Mouse (Mus musculus) forebrain, embryonic 11.5 days (tissue): Measurements from ENCODE around the gene Kcnh1. TPM values are rescaled to one million over a fixed set of nuclear protein-coding genes. Genes with fewer than 3 reads are reported as not detected.

Experiments used
- ATAC-seq: fragments of 200-750 bp; cut with Nextera tagmentation; replicated peaks from 2 replicates; pipeline ENCODE4 v1.8.0; 2017; ENCODE audit warnings: moderate TSS enrichment; ENCODE audit not compliant: low FRiP score
- DNase-seq: peaks from one replicate; pipeline ENCODE4 v3.0.0-alpha.2; 2017; ENCODE audit warnings: low spot score
- H3K27ac ChIP-seq: fragments of 300-500 bp; sonication (generic); 2 replicates; pipeline ENCODE4 v1.5.1; 2014; ENCODE audit warnings: low read depth, low read length
- H3K27me3 ChIP-seq: fragments of 300-500 bp; sonication (generic); 2 replicates; pipeline ENCODE4 v1.6.1; 2014; ENCODE audit warnings: mild to moderate bottlenecking, low read length, mixed read lengths; ENCODE audit not compliant: control insufficient read depth, insufficient read depth
- H3K36me3 ChIP-seq: fragments of 300-500 bp; sonication (generic); 2 replicates; pipeline ENCODE4 v1.6.1; 2014; ENCODE audit warnings: mild to moderate bottlenecking, low read length, moderate library complexity, mixed read lengths; ENCODE audit not compliant: control insufficient read depth, insufficient read depth
- H3K4me1 ChIP-seq: fragments of 300-500 bp; sonication (generic); replicated peaks from 2 replicates; pipeline ENCODE4 v1.6.1; 2014; ENCODE audit warnings: low read length, mixed read lengths; ENCODE audit not compliant: control insufficient read depth, insufficient read depth
- H3K4me2 ChIP-seq: fragments of 300-500 bp; sonication (generic); 2 replicates; pipeline ENCODE4 v1.6.1; 2014; ENCODE audit warnings: low read depth, mild to moderate bottlenecking, low read length, moderate library complexity, mixed read lengths; ENCODE audit not compliant: severe bottlenecking
- H3K4me3 ChIP-seq: fragments of 300-500 bp; sonication (generic); 2 replicates; pipeline ENCODE4 v1.5.1; 2014; ENCODE audit warnings: low read depth, low read length
- H3K9ac ChIP-seq: fragments of 300-500 bp; sonication (generic); 2 replicates; pipeline ENCODE4 v1.6.1; 2014; ENCODE audit warnings: low read length
- H3K9me3 ChIP-seq: fragments of 300-500 bp; sonication (generic); 2 replicates; pipeline ENCODE4 v1.6.1; 2016; ENCODE audit warnings: low read length, mixed read lengths; ENCODE audit not compliant: control insufficient read depth
- WGBS: fragments of 180-500 bp; shearing (Covaris S2); extraction: QIAGEN DNeasy Blood & Tissue Kit; methylation state at CpG from one replicate; pipeline ENCODE4 v1.1.7; 2014; 5-methylcytosine and 5-hydroxymethylcytosine counted together
- polyA plus RNA-seq: library from polyadenylated mRNA; unstranded; fragments of >200 nt; fragmentation: Nextera tagmentation; extraction: Ambion mirVana; gene quantifications from 2 replicates; pipeline ENCODE4 v1.2.1, GENCODE M21; 2014

Kcnh1 gene
- polyA plus RNA-seq, 1 experiment from 2014 or later = 0.35 TPM

DNA sequence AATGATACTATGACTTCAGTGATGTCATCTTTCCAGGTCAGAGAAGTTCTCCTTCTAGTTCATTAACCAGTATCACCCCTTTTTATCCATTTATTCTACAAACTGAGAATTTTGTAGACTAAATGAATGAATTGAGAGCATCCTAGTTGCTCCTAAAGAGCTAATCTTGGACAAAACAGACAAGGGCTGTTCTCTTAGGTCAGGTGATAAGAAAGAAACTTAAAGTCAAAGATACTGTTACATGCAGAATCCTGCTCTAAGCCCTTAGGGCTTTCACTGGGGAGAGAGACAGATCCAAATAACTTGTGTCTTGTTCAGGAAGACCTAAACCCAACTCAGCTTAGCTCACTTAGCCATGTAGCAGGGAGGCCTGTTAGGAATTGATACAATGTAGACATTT lies 312.3 kb downstream of the Kcnh1 start:
- H3K4me2 ChIP-seq = no peak overlapping the region
- no peak for DNase-seq
- no peak for ATAC-seq
- no peaks in the 10 kb centered on the region for H3K36me3 ChIP-seq
- H3K27me3 ChIP-seq = no peaks in the 10 kb centered on the region
- no peaks in the 10 kb centered on the region for H3K4me1 ChIP-seq
- H3K9me3 ChIP-seq = no peaks in the 10 kb centered on the region
- H3K27ac ChIP-seq = no peak overlapping the region
- no peak overlapping the region for H3K9ac ChIP-seq
- no peak overlapping the region for H3K4me3 ChIP-seq

GRCm38 (mm10) chr1:192503651-192504050 lies 313.1 kb downstream of the Kcnh1 start:
- WGBS = 85% methylated on average over 4 of the region's 4 CpGs
- Histone ChIP-seq H3K4me1 (no peaks in the 10 kb centered on the region), H3K9ac (no peak overlapping the region), H3K36me3 (no peaks in the 10 kb centered on the region), H3K9me3 (no peaks in the 10 kb centered on the region), H3K27me3 (no peaks in the 10 kb centered on the region), H3K27ac (no peak overlapping the region), H3K4me3 (no peak overlapping the region), H3K4me2 (no peak overlapping the region)
- ATAC-seq (no peak), DNase-seq (no peak)

DNA sequence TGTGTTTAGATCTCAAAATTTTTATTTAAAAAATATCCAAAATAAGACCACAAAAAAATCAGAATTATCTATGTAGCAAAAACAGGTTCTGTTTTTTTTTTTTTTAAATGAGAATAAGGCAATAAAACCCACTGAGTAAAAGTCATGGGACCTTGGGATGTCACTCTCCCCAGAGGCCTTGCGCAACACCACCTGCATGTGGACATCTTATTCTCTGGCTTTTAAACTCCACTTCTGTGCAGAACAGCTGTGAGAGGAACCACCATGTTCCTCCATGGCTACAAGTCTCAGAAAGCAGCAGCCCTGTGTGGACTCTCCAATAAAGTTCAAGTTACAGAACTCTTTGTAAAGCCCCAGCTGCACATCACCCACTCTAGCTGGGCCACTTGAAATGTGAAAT lies 322.2 kb downstream of the Kcnh1 start:
- no peaks in the 10 kb centered on the region for H3K36me3 ChIP-seq
- no peak overlapping the region for H3K4me2 ChIP-seq
- H3K9me3 ChIP-seq = no peaks in the 10 kb centered on the region
- no peak overlapping the region for H3K4me3 ChIP-seq
- no peaks in the 10 kb centered on the region for H3K4me1 ChIP-seq
- H3K9ac ChIP-seq = no peak overlapping the region
- H3K27me3 ChIP-seq = no peaks in the 10 kb centered on the region
- ATAC-seq = no peak
- DNase-seq = no peak
- WGBS = 100% methylated on average over 1 of the region's 1 CpGs
- no peak overlapping the region for H3K27ac ChIP-seq

DNA sequence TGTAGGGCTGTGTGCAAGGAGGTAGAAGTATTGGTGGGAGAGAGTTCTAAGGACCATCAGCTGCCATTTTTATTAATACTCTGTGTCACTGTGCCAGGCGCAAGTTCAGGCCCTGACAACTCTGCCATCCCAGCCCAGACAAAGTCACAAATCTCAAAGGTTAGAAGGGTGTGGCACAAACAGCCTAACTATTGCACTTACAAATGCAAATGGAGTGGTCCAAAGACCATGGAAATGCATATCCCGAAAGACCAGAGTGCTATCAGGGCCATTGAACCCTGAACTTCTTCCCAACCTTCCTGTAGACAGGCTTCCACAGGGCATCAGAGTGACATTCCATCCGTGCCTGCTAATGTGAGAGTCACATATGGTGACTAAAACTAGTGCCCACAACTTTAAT lies 324.8 kb downstream of the Kcnh1 start:
- Histone ChIP-seq H3K27ac (no peak overlapping the region), H3K36me3 (no peaks in the 10 kb centered on the region), H3K9me3 (no peaks in the 10 kb centered on the region), H3K9ac (no peak overlapping the region), H3K4me1 (no peaks in the 10 kb centered on the region), H3K4me2 (no peak overlapping the region), H3K4me3 (no peak overlapping the region), H3K27me3 (no peaks in the 10 kb centered on the region)
- 79% methylated on average over 3 of the region's 3 CpGs for WGBS
- ATAC-seq = no peak
- DNase-seq = no peak

GRCm38 (mm10) chr1:192519713-192520112 lies 329.1 kb downstream of the Kcnh1 start:
- ATAC-seq = no peak
- H3K4me2 ChIP-seq = no peak overlapping the region

GRCm38 (mm10) chr1:192520836-192521435 lies 330.4 kb downstream of the Kcnh1 start:
- Histone ChIP-seq H3K4me1 (peaks cover 10% of the 10 kb centered on the region; the same call in 1 of the 2 replicates), H3K9ac (no peak overlapping the region), H3K9me3 (no peaks in the 10 kb centered on the region), H3K27ac (no peak overlapping the region), H3K4me3 (no peak overlapping the region), H3K36me3 (no peaks in the 10 kb centered on the region), H3K4me2 (no peak overlapping the region), H3K27me3 (no peaks in the 10 kb centered on the region)
- ATAC-seq = no peak
- WGBS = 35% methylated on average over 13 of the region's 13 CpGs
- DNase-seq = no peak

More at GRCm38 (mm10) chr1:192519713-192520112, 329.1 kb downstream of the Kcnh1 start:
- H3K36me3 ChIP-seq = no peaks in the 10 kb centered on the region
- no peak overlapping the region for H3K27ac ChIP-seq
- no peaks in the 10 kb centered on the region for H3K9me3 ChIP-seq
- no peak overlapping the region for H3K9ac ChIP-seq
- H3K4me3 ChIP-seq = no peak overlapping the region
- DNase-seq = no peak
- WGBS = 96% methylated on average over 1 of the region's 1 CpGs
- H3K4me1 ChIP-seq = peaks cover 10% of the 10 kb centered on the region; the same call in 1 of the 2 replicates
- H3K27me3 ChIP-seq = no peaks in the 10 kb centered on the region

- Histone ChIP-seq H3K36me3 (no peaks in the 10 kb centered on the region), H3K4me2 (no peak overlapping the region), H3K9ac (no peak overlapping the region), H3K9me3 (no peaks in the 10 kb centered on the region), H3K27me3 (no peaks in the 10 kb centered on the region), H3K4me3 (no peak overlapping the region), H3K4me1 (peaks cover 10% of the 10 kb centered on the region; the same call in 1 of the 2 replicates), H3K27ac (no peak overlapping the region)
- WGBS = 38% methylated on average over 12 of the region's 12 CpGs
- ATAC-seq = 0 out of 2 replicates have a peak, but pooled peaks have one; percentile 40
- DNase-seq = no peak
Measured at GRCm38 (mm10) chr1:192522376-192523178, 332.0 kb downstream of the Kcnh1 start.

GRCm38 (mm10) chr1:192525711-192526350 lies 335.3 kb downstream of the Kcnh1 start:
- H3K27ac ChIP-seq = no peak overlapping the region
- H3K27me3 ChIP-seq = no peaks in the 10 kb centered on the region
- H3K9me3 ChIP-seq = no peaks in the 10 kb centered on the region
- WGBS = 77% methylated on average over 14 of the region's 14 CpGs
- H3K4me3 ChIP-seq = no peak overlapping the region
- no peaks in the 10 kb centered on the region for H3K36me3 ChIP-seq
- H3K4me1 ChIP-seq = peaks cover 10% of the 10 kb centered on the region; the same call in 1 of the 2 replicates
- DNase-seq (no peak), ATAC-seq (no peak)
- H3K4me2 ChIP-seq = no peak overlapping the region
- H3K9ac ChIP-seq = no peak overlapping the region
